Mouse (Mus musculus) cortical plate, adult 2 months (tissue): Measurements from ENCODE around the gene Col2a1.

Experiments used
- CTCF ChIP-seq: fragments of 200-500 bp; IDR thresholded peaks from 2 replicates; pipeline ENCODE4 v1.5.1; 2011; ENCODE audit warnings: mild to moderate bottlenecking, control low read depth, low read length; ENCODE audit not compliant: insufficient read depth; ENCODE audit errors: extremely low read depth
- POLR2A ChIP-seq: fragments of 200-500 bp; IDR thresholded peaks from 2 replicates; pipeline ENCODE4 v1.6.1; 2011; ENCODE audit warnings: mild to moderate bottlenecking, low read length, control low read depth; ENCODE audit not compliant: insufficient read depth; ENCODE audit errors: extremely low read depth

DNA sequence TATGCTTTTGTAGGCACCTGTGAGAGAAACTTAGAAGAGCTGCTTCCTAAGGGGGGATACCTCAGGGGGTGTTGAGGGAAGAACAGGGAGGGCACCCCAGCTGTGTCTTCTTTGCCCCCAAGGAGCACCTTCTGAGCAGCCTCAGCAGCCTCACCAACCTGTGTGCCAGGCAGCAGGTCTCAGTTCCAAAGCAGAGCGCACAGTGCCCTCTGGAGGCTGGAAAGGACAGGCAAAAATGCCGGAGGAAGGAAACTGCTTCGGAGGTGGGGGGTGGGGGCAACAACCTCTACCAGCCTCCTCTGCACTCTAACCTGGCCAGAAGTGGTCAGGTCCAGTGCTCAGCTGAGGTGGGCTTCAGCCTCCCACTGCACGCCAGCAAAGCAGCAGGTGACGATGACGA lies 34.2 kb downstream of the Col2a1 start:
- TF ChIP-seq CTCF (peak; percentile 78), POLR2A (no peak)
